Mouse (Mus musculus): Measurements from ENCODE around the gene Lpp. TPM values are rescaled to one million over a fixed set of nuclear protein-coding genes. Genes with fewer than 3 reads are reported as not detected.

The Lpp gene
- 10.5 and 13.6 TPM in 2 replicates for polyA plus RNA-seq (2015; fragmentation: Nextera tagmentation; extraction: Ambion mirVana)

DNA sequence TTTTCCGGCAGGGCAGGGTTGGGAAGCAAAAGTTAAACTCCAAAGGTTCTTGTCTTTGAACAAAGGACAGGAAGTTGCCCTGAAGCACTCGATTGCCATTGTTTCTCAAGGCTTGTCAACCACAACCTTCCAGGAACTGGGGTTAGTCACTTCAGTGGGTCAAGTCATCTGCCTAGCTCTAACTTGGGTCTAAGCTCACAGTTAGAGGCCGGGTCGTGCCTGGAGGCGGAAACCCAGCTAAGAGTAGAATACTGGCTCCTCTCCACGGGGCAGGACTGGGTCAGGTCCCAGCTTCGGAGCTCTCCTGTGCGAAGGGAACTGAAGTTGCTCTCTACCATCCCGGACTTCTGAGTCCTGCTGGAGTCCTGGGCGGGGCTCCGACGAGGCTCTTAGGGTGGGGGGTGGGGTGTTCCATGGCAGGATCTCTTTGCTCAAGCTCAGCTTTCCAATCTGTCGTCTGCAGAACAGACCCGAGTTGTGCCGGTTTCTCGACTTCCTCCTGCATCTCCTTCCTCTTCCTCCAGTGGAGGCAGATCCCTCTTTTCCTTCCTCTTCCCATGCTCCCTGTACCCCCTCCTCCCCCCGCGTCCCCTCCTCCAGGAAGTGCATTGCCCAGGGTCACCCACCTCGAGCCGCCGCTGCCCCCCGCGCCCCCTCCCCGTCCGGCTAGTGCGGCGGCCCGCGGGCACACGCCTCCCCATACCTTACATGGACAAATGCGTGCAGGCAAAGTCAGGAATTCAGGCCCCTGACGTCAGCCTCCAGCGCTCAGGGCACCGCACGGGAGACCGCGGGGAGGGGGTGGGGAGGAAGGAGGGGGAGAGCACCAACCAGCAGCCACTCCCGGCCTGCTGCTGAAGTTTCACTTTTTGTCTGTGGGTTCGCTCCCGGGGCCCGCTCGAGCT, at the start of gene Lpp:
TSS of gene Lpp (plus strand) at position 857 of the 905 bp plus-strand sequence.

MicroRNAs encoded within 50 kb of the gene (microRNA counts, 519-probe panel; counts per million panel counts)
- microRNA mmu-miR-28: 6,222 counts per million, percentile 52 among the panel's probes with 10 or more counts

All from spleen, postnatal 0 days (tissue).